Mouse (Mus musculus) liver, embryonic 11.5 days (tissue): Measurements from ENCODE around the gene Prlh. TPM values are rescaled to one million over a fixed set of nuclear protein-coding genes. Genes with fewer than 3 reads are reported as not detected.

ENCODE experiments used
- ATAC-seq: fragments of 200-750 bp; cut with Nextera tagmentation; replicated peaks from 2 replicates; pipeline ENCODE4 v1.8.0; 2017; ENCODE audit warnings: moderate number of reproducible peaks, mild to moderate bottlenecking, moderate TSS enrichment, moderate library complexity; ENCODE audit not compliant: low FRiP score
- DNase-seq: peaks from one replicate; pipeline ENCODE4 v3.0.0-alpha.2; 2017; ENCODE audit warnings: low spot score
- H3K27ac ChIP-seq: fragments of 300-500 bp; sonication (generic); 2 replicates; pipeline ENCODE4 v1.5.1; 2014; ENCODE audit warnings: mild to moderate bottlenecking, low read depth, low read length, control low read depth
- H3K27me3 ChIP-seq: fragments of 300-500 bp; sonication (generic); replicated peaks from 2 replicates; pipeline ENCODE4 v1.6.1; 2014; ENCODE audit warnings: low read length, mixed read lengths; ENCODE audit not compliant: control insufficient read depth, insufficient read depth
- H3K36me3 ChIP-seq: fragments of 300-500 bp; sonication (generic); 2 replicates; pipeline ENCODE4 v1.6.1; 2014; ENCODE audit warnings: mild to moderate bottlenecking, low read length, moderate library complexity, mixed read lengths; ENCODE audit not compliant: control insufficient read depth, insufficient read depth
- H3K4me1 ChIP-seq: fragments of 300-500 bp; sonication (generic); replicated peaks from 2 replicates; pipeline ENCODE4 v1.6.1; 2014; ENCODE audit warnings: low read length, mixed read lengths; ENCODE audit not compliant: control insufficient read depth, insufficient read depth
- H3K4me2 ChIP-seq: fragments of 300-500 bp; sonication (generic); 2 replicates; pipeline ENCODE4 v1.6.1; 2014; ENCODE audit warnings: mild to moderate bottlenecking, control low read depth, moderate library complexity
- H3K4me3 ChIP-seq: fragments of 300-500 bp; sonication (generic); 2 replicates; pipeline ENCODE4 v1.5.1; 2014; ENCODE audit warnings: low read depth, low read length, control low read depth
- H3K9ac ChIP-seq: fragments of 300-500 bp; sonication (generic); 2 replicates; pipeline ENCODE4 v1.6.1; 2014; ENCODE audit warnings: low read depth, low read length, control low read depth
- H3K9me3 ChIP-seq: fragments of 300-500 bp; sonication (generic); 2 replicates; pipeline ENCODE4 v1.6.1; 2016; ENCODE audit warnings: low read length, inconsistent platforms, mixed read lengths; ENCODE audit not compliant: control insufficient read depth
- WGBS: fragments of 180-500 bp; shearing (Covaris S2); extraction: QIAGEN DNeasy Blood & Tissue Kit; methylation state at CpG from one replicate; pipeline ENCODE4 v1.1.7; 2014; 5-methylcytosine and 5-hydroxymethylcytosine counted together
- polyA plus RNA-seq: library from polyadenylated mRNA; unstranded; fragments of >200 nt; fragmentation: Nextera tagmentation; extraction: Ambion mirVana; gene quantifications from 2 replicates; pipeline ENCODE4 v1.2.1, GENCODE M21; 2014

Gene Prlh
- polyA plus RNA-seq, 1 experiment from 2014 or later = not detected

- DNase-seq = no peak
- 66% methylated on average over 4 of the region's 4 CpGs for WGBS
- H3K4me1 ChIP-seq = no peaks in the 10 kb centered on the region
Measured at GRCm38 (mm10) chr1:90939980-90940379, 12.9 kb upstream of the Prlh start.

GRCm38 (mm10) chr1:90945171-90945570 is 7.7 kb upstream of the Prlh start:
- WGBS = 56% methylated on average over 10 of the region's 10 CpGs
- Histone ChIP-seq H3K36me3 (no peaks in the 10 kb centered on the region), H3K27me3 (no peaks in the 10 kb centered on the region; the same call in 1 of the 2 replicates), H3K4me1 (no peaks in the 10 kb centered on the region), H3K9ac (no peak overlapping the region), H3K9me3 (no peaks in the 10 kb centered on the region), H3K4me2 (no peak overlapping the region), H3K4me3 (no peak overlapping the region), H3K27ac (no peak overlapping the region)
- no peak; the same call in 1 of the 2 replicates for ATAC-seq
- no peak for DNase-seq

More at GRCm38 (mm10) chr1:90939980-90940379, 12.9 kb upstream of the Prlh start:
- H3K27ac ChIP-seq = no peak overlapping the region
- H3K36me3 ChIP-seq = no peaks in the 10 kb centered on the region
- H3K27me3 ChIP-seq = no peaks in the 10 kb centered on the region; the same call in 1 of the 2 replicates
- ATAC-seq = no peak
- no peak overlapping the region for H3K4me2 ChIP-seq
- no peak overlapping the region for H3K9ac ChIP-seq
- H3K9me3 ChIP-seq = no peaks in the 10 kb centered on the region
- no peak overlapping the region for H3K4me3 ChIP-seq

GRCm38 (mm10) chr1:90947252-90947651 is 5.7 kb upstream of the Prlh start:
- H3K27me3 ChIP-seq = no peaks in the 10 kb centered on the region; the same call in 1 of the 2 replicates
- ATAC-seq (peak; percentile 86), DNase-seq (no peak)
- no peaks in the 10 kb centered on the region for H3K36me3 ChIP-seq
- WGBS = 64% methylated on average over 2 of the region's 2 CpGs
- H3K9ac ChIP-seq = no peak overlapping the region
- H3K4me2 ChIP-seq = no peak overlapping the region
- no peaks in the 10 kb centered on the region for H3K4me1 ChIP-seq
- no peak overlapping the region for H3K27ac ChIP-seq
- H3K4me3 ChIP-seq = no peak overlapping the region
- H3K9me3 ChIP-seq = no peaks in the 10 kb centered on the region

DNA sequence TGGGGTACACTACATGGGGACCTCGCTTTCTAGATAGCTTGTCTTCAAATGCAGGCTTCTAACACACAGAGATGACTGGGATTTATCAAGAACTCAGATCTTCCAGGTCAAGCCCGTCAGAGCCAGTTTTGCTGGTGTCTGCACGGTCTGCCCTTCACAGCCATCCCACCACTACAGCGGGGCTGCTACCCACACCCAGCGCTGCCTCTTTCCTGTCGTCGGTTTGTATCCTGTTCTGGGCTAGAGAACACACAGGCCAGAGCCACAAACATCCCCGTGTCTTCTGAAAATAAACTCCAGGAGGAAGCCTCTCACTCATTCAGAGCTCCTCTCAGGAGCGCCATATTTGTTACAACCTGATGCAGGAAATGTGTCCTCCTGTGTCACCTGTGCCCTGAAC is 3.6 kb upstream of the Prlh start:
- no peaks in the 10 kb centered on the region for H3K4me1 ChIP-seq
- H3K36me3 ChIP-seq = no peaks in the 10 kb centered on the region
- no peaks in the 10 kb centered on the region for H3K9me3 ChIP-seq
- no peak overlapping the region for H3K27ac ChIP-seq
- DNase-seq = no peak
- H3K4me2 ChIP-seq = no peak overlapping the region
- no peak overlapping the region for H3K4me3 ChIP-seq
- no peak overlapping the region for H3K9ac ChIP-seq
- H3K27me3 ChIP-seq = 0 out of 2 replicates have a peak, but pooled peaks cover 2% of the 10 kb centered on the region
- 35% methylated on average over 9 of the region's 9 CpGs for WGBS
- no peak for ATAC-seq

GRCm38 (mm10) chr1:90951670-90952069 is 1.2 kb upstream of the Prlh start:
- no peak for DNase-seq
- Histone ChIP-seq H3K4me1 (no peaks in the 10 kb centered on the region), H3K27me3 (0 out of 2 replicates have a peak, but pooled peaks cover 2% of the 10 kb centered on the region), H3K27ac (no peak overlapping the region), H3K4me3 (no peak overlapping the region), H3K9ac (no peak overlapping the region), H3K4me2 (no peak overlapping the region), H3K9me3 (no peaks in the 10 kb centered on the region), H3K36me3 (no peaks in the 10 kb centered on the region)
- 60% methylated on average over 7 of the region's 7 CpGs for WGBS
- peak; percentile 62; the same call in 1 of the 2 replicates for ATAC-seq

GRCm38 (mm10) chr1:90953688-90954087 is 780 bp downstream of the Prlh start:
- Histone ChIP-seq H3K4me1 (no peaks in the 10 kb centered on the region), H3K9me3 (no peaks in the 10 kb centered on the region), H3K4me2 (no peak overlapping the region), H3K27ac (no peak overlapping the region), H3K36me3 (no peaks in the 10 kb centered on the region), H3K9ac (no peak overlapping the region), H3K27me3 (peaks cover 2% of the 10 kb centered on the region; the same call in 1 of the 2 replicates), H3K4me3 (no peak overlapping the region)
- no peak for DNase-seq
- ATAC-seq = no peak
- WGBS = 70% methylated on average over 11 of the region's 11 CpGs

- H3K4me1 ChIP-seq = no peaks in the 10 kb centered on the region
- no peak overlapping the region for H3K4me3 ChIP-seq
- H3K36me3 ChIP-seq = no peaks in the 10 kb centered on the region
- H3K9me3 ChIP-seq = no peaks in the 10 kb centered on the region
- H3K27me3 ChIP-seq = peaks cover 2% of the 10 kb centered on the region; the same call in 1 of the 2 replicates
- no peak overlapping the region for H3K4me2 ChIP-seq
- no peak overlapping the region for H3K27ac ChIP-seq
- no peak overlapping the region for H3K9ac ChIP-seq
- DNase-seq = peak; percentile 48
- peak; percentile 43; the same call in 1 of the 2 replicates for ATAC-seq
- WGBS = 29% methylated on average over 7 of the region's 7 CpGs
Measured at GRCm38 (mm10) chr1:90956245-90957096, 3.6 kb downstream of the Prlh start.

- Histone ChIP-seq H3K27ac (no peak overlapping the region), H3K36me3 (no peaks in the 10 kb centered on the region), H3K4me1 (0 out of 2 replicates have a peak, but pooled peaks cover 3% of the 10 kb centered on the region), H3K9ac (no peak overlapping the region), H3K9me3 (no peaks in the 10 kb centered on the region), H3K4me2 (no peak overlapping the region), H3K4me3 (no peak overlapping the region), H3K27me3 (no peaks in the 10 kb centered on the region; the same call in 1 of the 2 replicates)
- DNase-seq = no peak
- ATAC-seq = no peak
- WGBS = 30% methylated on average over 4 of the region's 4 CpGs
Measured at GRCm38 (mm10) chr1:90962526-90962925, 9.6 kb downstream of the Prlh start.
